Mouse (Mus musculus): ENCODE measurements around the gene Cfl1. TPM values are rescaled to one million over a fixed set of nuclear protein-coding genes. Genes with fewer than 3 reads are reported as not detected.

Gene Cfl1
- polyA plus RNA-seq, 1 experiment, result 151 TPM

GRCm38 (mm10) chr19:5513005-5513349, 22.7 kb downstream of the Cfl1 start:
- peaks cover 2% of the 10 kb centered on the region for H3K36me3 ChIP-seq (ENCODE audit: control insufficient read depth)
- H3K4me1 ChIP-seq (ENCODE audit: control insufficient read depth), result peaks cover 49% of the 10 kb centered on the region
- TF ChIP-seq TAL1 (IDR thresholded peaks at IDR 0.05; ENCODE audit: low read length) (no peak), GATA1 (IDR thresholded peaks at IDR 0.05; ENCODE audit: low read length) (no peak)
- no peak overlapping the region for H3K4me3 ChIP-seq (replicated peaks)
- no peaks in the 10 kb centered on the region for H3K27me3 ChIP-seq (ENCODE audit: control insufficient read depth)
- no peaks in the 10 kb centered on the region for H3K9me3 ChIP-seq (ENCODE audit: control insufficient read depth, low read length)

- peaks cover 22% of the 10 kb centered on the region for H3K4me1 ChIP-seq (ENCODE audit: control insufficient read depth)
- H3K27me3 ChIP-seq (ENCODE audit: control insufficient read depth), result no peaks in the 10 kb centered on the region
- H3K9me3 ChIP-seq (ENCODE audit: control insufficient read depth, low read length), result no peaks in the 10 kb centered on the region
- H3K4me3 ChIP-seq (replicated peaks), result no peak overlapping the region
- TF ChIP-seq TAL1 (IDR thresholded peaks at IDR 0.05; ENCODE audit: low read length) (no peak), GATA1 (IDR thresholded peaks at IDR 0.05; ENCODE audit: low read length) (no peak)
- no peaks in the 10 kb centered on the region for H3K36me3 ChIP-seq (ENCODE audit: control insufficient read depth)
These were observed 25.9 kb downstream of the Cfl1 start for GRCm38 (mm10) chr19:5515840-5516777.

- H3K27me3 ChIP-seq (ENCODE audit: control insufficient read depth), result no peaks in the 10 kb centered on the region
- H3K36me3 ChIP-seq (ENCODE audit: control insufficient read depth), result no peaks in the 10 kb centered on the region
- peaks cover 13% of the 10 kb centered on the region for H3K4me1 ChIP-seq (ENCODE audit: control insufficient read depth)
- TF ChIP-seq TAL1 (IDR thresholded peaks at IDR 0.05; ENCODE audit: low read length) (no peak), GATA1 (IDR thresholded peaks at IDR 0.05; ENCODE audit: low read length) (no peak)
- H3K9me3 ChIP-seq (ENCODE audit: control insufficient read depth, low read length), result no peaks in the 10 kb centered on the region
- no peak overlapping the region for H3K4me3 ChIP-seq (replicated peaks)
These were observed 26.8 kb downstream of the Cfl1 start for GRCm38 (mm10) chr19:5516906-5517505.

- Histone ChIP-seq H3K36me3 (ENCODE audit: control insufficient read depth) (no peaks in the 10 kb centered on the region), H3K4me1 (ENCODE audit: control insufficient read depth) (peaks cover 3% of the 10 kb centered on the region), H3K27me3 (ENCODE audit: control insufficient read depth) (no peaks in the 10 kb centered on the region), H3K9me3 (ENCODE audit: control insufficient read depth, low read length) (no peaks in the 10 kb centered on the region), H3K4me3 (replicated peaks) (no peak overlapping the region)
- TF ChIP-seq GATA1 (IDR thresholded peaks at IDR 0.05; ENCODE audit: low read length) (no peak), TAL1 (IDR thresholded peaks at IDR 0.05; ENCODE audit: low read length) (no peak)
These were observed 28.5 kb downstream of the Cfl1 start for GRCm38 (mm10) chr19:5518721-5519120.

GRCm38 (mm10) chr19:5525204-5525603, 34.9 kb downstream of the Cfl1 start:
- H3K4me1 ChIP-seq (ENCODE audit: control insufficient read depth), result peaks cover 7% of the 10 kb centered on the region
- H3K27me3 ChIP-seq (ENCODE audit: control insufficient read depth), result no peaks in the 10 kb centered on the region
- no peak for TF ChIP-seq GATA1 (IDR thresholded peaks at IDR 0.05; ENCODE audit: low read length)
- no peak for TF ChIP-seq TAL1 (IDR thresholded peaks at IDR 0.05; ENCODE audit: low read length)
- no peak overlapping the region for H3K4me3 ChIP-seq (replicated peaks)
- no peaks in the 10 kb centered on the region for H3K9me3 ChIP-seq (ENCODE audit: control insufficient read depth, low read length)
- H3K36me3 ChIP-seq (ENCODE audit: control insufficient read depth), result no peaks in the 10 kb centered on the region

- TF ChIP-seq GATA1 (IDR thresholded peaks at IDR 0.05; ENCODE audit: low read length) (no peak), TAL1 (IDR thresholded peaks at IDR 0.05; ENCODE audit: low read length) (no peak)
- Histone ChIP-seq H3K4me3 (replicated peaks) (no peak overlapping the region), H3K36me3 (ENCODE audit: control insufficient read depth) (no peaks in the 10 kb centered on the region), H3K27me3 (ENCODE audit: control insufficient read depth) (no peaks in the 10 kb centered on the region), H3K9me3 (ENCODE audit: control insufficient read depth, low read length) (no peaks in the 10 kb centered on the region), H3K4me1 (ENCODE audit: control insufficient read depth) (peaks cover 7% of the 10 kb centered on the region)
These were observed 39.3 kb downstream of the Cfl1 start for GRCm38 (mm10) chr19:5529325-5530137.

- Histone ChIP-seq H3K27me3 (ENCODE audit: control insufficient read depth) (no peaks in the 10 kb centered on the region), H3K4me3 (replicated peaks) (no peak overlapping the region)
These were observed 39.9 kb downstream of the Cfl1 start for GRCm38 (mm10) chr19:5530138-5530524.

GRCm38 (mm10) chr19:5532520-5532919, 42.3 kb downstream of the Cfl1 start:
- TF ChIP-seq TAL1 (IDR thresholded peaks at IDR 0.05; ENCODE audit: low read length) (no peak), GATA1 (IDR thresholded peaks at IDR 0.05; ENCODE audit: low read length) (no peak)
- H3K4me1 ChIP-seq (ENCODE audit: control insufficient read depth), result peaks cover 7% of the 10 kb centered on the region
- H3K9me3 ChIP-seq (ENCODE audit: control insufficient read depth, low read length), result no peaks in the 10 kb centered on the region
- no peaks in the 10 kb centered on the region for H3K36me3 ChIP-seq (ENCODE audit: control insufficient read depth)
- peaks cover 4% of the 10 kb centered on the region for H3K27me3 ChIP-seq (ENCODE audit: control insufficient read depth)
- no peak overlapping the region for H3K4me3 ChIP-seq (replicated peaks)

More at GRCm38 (mm10) chr19:5530138-5530524, 39.9 kb downstream of the Cfl1 start:
- Histone ChIP-seq H3K36me3 (ENCODE audit: control insufficient read depth) (no peaks in the 10 kb centered on the region), H3K9me3 (ENCODE audit: control insufficient read depth, low read length) (no peaks in the 10 kb centered on the region), H3K4me1 (ENCODE audit: control insufficient read depth) (peaks cover 7% of the 10 kb centered on the region)
- TF ChIP-seq GATA1 (IDR thresholded peaks at IDR 0.05; ENCODE audit: low read length) (no peak), TAL1 (IDR thresholded peaks at IDR 0.05; ENCODE audit: low read length) (no peak)

- H3K27me3 ChIP-seq (ENCODE audit: control insufficient read depth), result peaks cover 4% of the 10 kb centered on the region
- H3K4me3 ChIP-seq (replicated peaks), result no peak overlapping the region
- no peak for TF ChIP-seq TAL1 (IDR thresholded peaks at IDR 0.05; ENCODE audit: low read length)
- TF ChIP-seq GATA1 (IDR thresholded peaks at IDR 0.05; ENCODE audit: low read length), result no peak
- H3K36me3 ChIP-seq (ENCODE audit: control insufficient read depth), result no peaks in the 10 kb centered on the region
- H3K4me1 ChIP-seq (ENCODE audit: control insufficient read depth), result no peaks in the 10 kb centered on the region
- H3K9me3 ChIP-seq (ENCODE audit: control insufficient read depth, low read length), result no peaks in the 10 kb centered on the region
These were observed 48.5 kb downstream of the Cfl1 start for GRCm38 (mm10) chr19:5538786-5539185.
